ENCODE assay signal across 17 mouse cellular contexts in the genomic region with DNA sequence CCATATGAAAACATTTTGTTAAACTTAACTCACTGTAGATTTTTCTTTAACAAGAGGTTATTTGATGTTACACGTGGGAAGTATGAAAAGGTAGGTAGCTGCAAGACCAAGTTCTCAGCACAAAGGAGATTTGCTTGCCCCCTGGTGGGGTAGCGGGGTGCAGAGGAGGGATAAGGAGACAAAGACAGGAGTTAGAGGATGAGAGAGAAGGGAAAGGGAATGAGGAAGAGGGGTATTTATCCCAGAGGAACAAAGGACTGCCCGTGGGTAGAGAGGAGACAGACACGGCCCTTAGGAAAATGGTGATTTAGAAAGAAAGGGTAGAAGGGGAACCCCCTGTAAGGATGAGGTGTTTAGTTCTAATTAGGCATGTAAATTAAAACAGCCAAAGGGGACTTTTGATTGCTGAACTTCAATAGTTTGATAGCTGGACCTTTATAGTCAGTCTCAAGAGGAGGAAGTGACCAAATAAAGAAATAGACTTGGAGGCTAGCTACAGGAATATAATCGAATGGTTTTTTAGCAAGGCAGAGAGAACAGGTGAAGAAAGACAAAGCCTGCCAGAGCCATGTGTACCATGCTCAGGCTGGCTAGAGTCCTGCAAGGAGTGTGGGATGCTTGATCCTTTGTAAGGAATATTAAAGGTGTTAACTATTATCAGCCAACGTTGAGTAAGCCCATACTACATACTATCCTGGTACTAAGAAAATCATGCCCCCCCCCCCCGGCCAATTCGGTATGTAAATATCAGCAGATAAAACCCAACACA. TPM values are rescaled to one million over a fixed set of nuclear protein-coding genes. Genes with fewer than 3 reads are reported as not detected.
A peak's percentile ranks its signal among the peaks of the same experiment; 100 is the strongest.
DNase-seq lines count a peak whose midpoint lies in the region; ATAC-seq and TF ChIP-seq lines count a peak whose summit lies in the region.
"Had no signal": no experiment of that assay in that cellular context is flagged by ENCODE, and none has a peak within 500 bp of the region (broad histone marks: within the 10 kb centered on the region; RNA-seq: fewer than 3 reads in every experiment).

No protein-coding gene starts in this region.

- peak; percentile 25 for DNase-seq in brain, embryonic 14.5 days (ENCODE audit: low read depth)
- peak; percentile 6 for DNase-seq in forebrain, embryonic 14.5 days (ENCODE audit: low spot score)
- DNase-seq in hindbrain, postnatal 0 days (ENCODE audit: low spot score): no peak
- no peak for DNase-seq in MN1 (ENCODE audit: low spot score)
- DNase-seq in heart, postnatal 25 days (ENCODE audit: low spot score): no peak
- no peak for DNase-seq in cerebellum, postnatal 25 days
- DNase-seq: adrenal gland, adult 2 months; cerebellum, adult 9-11 months; kidney, adult 11 months; kidney, postnatal 36 days; thymus, postnatal 4 days had no signal

- peak overlapping the region; percentile 40 for H3K4me2 ChIP-seq in forebrain, embryonic 14.5 days (ENCODE audit: low read length)
- peak overlapping the region; percentile 23 for H3K4me2 ChIP-seq in hindbrain, postnatal 0 days (ENCODE audit: low read depth, low read length)
- H3K4me2 ChIP-seq in neural tube, embryonic 13.5 days: peak overlapping the region; percentile 36; the same call in 1 of the 2 replicates
- H3K4me2 ChIP-seq: embryonic facial prominence, embryonic 15.5 days had no signal

- TF ChIP-seq CTCF in brain, embryonic 14.5 days (IDR thresholded peaks at IDR 0.05; ENCODE audit: borderline replicate concordance, extremely low read depth, insufficient read depth, insufficient read length): peak; percentile 11; the same call in 1 of the 2 replicates
- TF ChIP-seq CTCF in hindbrain, postnatal 0 days (IDR thresholded peaks at IDR 0.05; ENCODE audit: low read depth): no peak

- WGBS in forebrain, embryonic 14.5 days: 5% methylated on average over 8 of the region's 8 CpGs
- WGBS in hindbrain, postnatal 0 days: 19% methylated on average over 8 of the region's 8 CpGs
- WGBS in neural tube, embryonic 13.5 days: 13% methylated on average over 8 of the region's 8 CpGs

- peaks cover 5% of the 10 kb centered on the region; the same call in 1 of the 2 replicates for H3K4me1 ChIP-seq in forebrain, embryonic 14.5 days (ENCODE audit: control insufficient read depth, insufficient read depth, low read length)
- H3K4me1 ChIP-seq in hindbrain, postnatal 0 days (ENCODE audit: insufficient read depth, low read length): no peaks in the 10 kb centered on the region
- H3K4me1 ChIP-seq in neural tube, embryonic 13.5 days (replicated peaks): no peaks in the 10 kb centered on the region
- H3K4me1 ChIP-seq: embryonic facial prominence, embryonic 15.5 days; heart, embryonic 13.5 days; megakaryocyte, embryonic 14.5 days had no signal

- TF ChIP-seq POLR2A in brain, embryonic 14.5 days (IDR thresholded peaks at IDR 0.05; ENCODE audit: borderline replicate concordance, extremely low read depth, insufficient read depth, insufficient read length, poor library complexity, severe bottlenecking): no peak

- H3K4me3 ChIP-seq in forebrain, embryonic 14.5 days (ENCODE audit: low read depth, low read length): peak overlapping the region; percentile 8; the same call in 1 of the 2 replicates
- no peak overlapping the region for H3K4me3 ChIP-seq in hindbrain, postnatal 0 days (ENCODE audit: low read length)
- no peak overlapping the region for H3K4me3 ChIP-seq in neural tube, embryonic 13.5 days
- H3K4me3 ChIP-seq: embryonic facial prominence, embryonic 15.5 days; heart, embryonic 13.5 days; megakaryocyte, embryonic 14.5 days had no signal

- intact Hi-C loops in heart, postnatal 25 days (cut with DNase I): no loop called here

- H3K27ac ChIP-seq in forebrain, embryonic 14.5 days (ENCODE audit: low read depth, low read length): no peak overlapping the region
- 0 out of 2 replicates have a peak overlapping the region, but pooled peaks have one; percentile 32 for H3K27ac ChIP-seq in hindbrain, postnatal 0 days
- no peak overlapping the region for H3K27ac ChIP-seq in neural tube, embryonic 13.5 days (replicated peaks)
- H3K27ac ChIP-seq: embryonic facial prominence, embryonic 15.5 days; heart, embryonic 13.5 days had no signal

- H3K27me3 ChIP-seq in forebrain, embryonic 14.5 days (replicated peaks; ENCODE audit: control insufficient read depth, insufficient read depth, low read length): no peaks in the 10 kb centered on the region
- H3K27me3 ChIP-seq in hindbrain, postnatal 0 days (ENCODE audit: insufficient read depth, low read length): no peaks in the 10 kb centered on the region
- H3K27me3 ChIP-seq in neural tube, embryonic 13.5 days: no peaks in the 10 kb centered on the region
- H3K27me3 ChIP-seq: embryonic facial prominence, embryonic 15.5 days; megakaryocyte, embryonic 14.5 days had no signal

- no peaks in the 10 kb centered on the region for H3K36me3 ChIP-seq in forebrain, embryonic 14.5 days (ENCODE audit: control insufficient read depth, insufficient read depth, low read length)
- H3K36me3 ChIP-seq in hindbrain, postnatal 0 days (ENCODE audit: insufficient read depth, low read length): no peaks in the 10 kb centered on the region
- no peaks in the 10 kb centered on the region for H3K36me3 ChIP-seq in neural tube, embryonic 13.5 days
- H3K36me3 ChIP-seq: embryonic facial prominence, embryonic 15.5 days; heart, embryonic 13.5 days had no signal

- peak overlapping the region; percentile 51; the same call in 1 of the 2 replicates for H3K9ac ChIP-seq in forebrain, embryonic 14.5 days (ENCODE audit: low read length)
- H3K9ac ChIP-seq in hindbrain, postnatal 0 days (replicated peaks; ENCODE audit: low read length): no peak overlapping the region
- H3K9ac ChIP-seq in neural tube, embryonic 13.5 days: no peak overlapping the region; the same call in 1 of the 2 replicates
- H3K9ac ChIP-seq: embryonic facial prominence, embryonic 15.5 days; heart, embryonic 13.5 days had no signal

- no peaks in the 10 kb centered on the region for H3K9me3 ChIP-seq in forebrain, embryonic 14.5 days (replicated peaks; ENCODE audit: control insufficient read depth, low read length)
- H3K9me3 ChIP-seq in hindbrain, postnatal 0 days (ENCODE audit: low read length): no peaks in the 10 kb centered on the region
- no peaks in the 10 kb centered on the region for H3K9me3 ChIP-seq in neural tube, embryonic 13.5 days
- H3K9me3 ChIP-seq: embryonic facial prominence, embryonic 15.5 days; heart, embryonic 13.5 days had no signal

- ATAC-seq in forebrain, embryonic 14.5 days: peak; percentile 49; the same call in 1 of the 2 replicates
- no peak for ATAC-seq in hindbrain, postnatal 0 days
- no peak; the same call in 1 of the 2 replicates for ATAC-seq in neural tube, embryonic 13.5 days (ENCODE audit: low read depth)

RNA-seq across cellular contexts. Expression of gene Cyp2b19, which starts 24.2 kb away (rescaled TPM):
- polyA plus RNA-seq in brain, embryonic 14.5 days (2012; rRNA removed): 0.04 and 0.05 TPM in 2 replicates
- polyA plus RNA-seq in forebrain, embryonic 14.5 days (2014; fragmentation: Nextera tagmentation; extraction: Ambion mirVana): 0.22 and 0.25 TPM in 2 replicates
- total RNA-seq in hindbrain, postnatal 0 days (2014; rRNA removed): not detected in 2 replicates
- polyA plus RNA-seq in hindbrain, postnatal 0 days (2015; fragmentation: Nextera tagmentation; extraction: Ambion mirVana): 0.23 and 0.71 TPM in 2 replicates
- polyA plus RNA-seq in neural tube, embryonic 13.5 days (2015; fragmentation: Nextera tagmentation; extraction: Ambion mirVana): 0.22 and 0.42 TPM in 2 replicates
- not detected for total RNA-seq in heart, postnatal 25 days (2021)
- total RNA-seq: adrenal gland, adult 2 months; liver, adult 2 months had no signal
- polyA plus RNA-seq: adrenal gland, adult 2 months; heart, embryonic 13.5 days; liver, adult 2 months; lung, embryonic 16.5 days had no signal

RNA-seq across cellular contexts. Expression of gene Cyp2g1, which starts 27.5 kb away (rescaled TPM):
- not detected in 2 replicates for polyA plus RNA-seq in brain, embryonic 14.5 days (2012; rRNA removed)
- polyA plus RNA-seq in forebrain, embryonic 14.5 days (2014; fragmentation: Nextera tagmentation; extraction: Ambion mirVana): not detected in 2 replicates
- not detected in 2 replicates for total RNA-seq in hindbrain, postnatal 0 days (2014; rRNA removed)
- 0.08 TPM in 1 of 2 replicates, not detected in the other for polyA plus RNA-seq in hindbrain, postnatal 0 days (2015; fragmentation: Nextera tagmentation; extraction: Ambion mirVana)
- not detected in 2 replicates for polyA plus RNA-seq in neural tube, embryonic 13.5 days (2015; fragmentation: Nextera tagmentation; extraction: Ambion mirVana)
- not detected for total RNA-seq in heart, postnatal 25 days (2021)
- total RNA-seq: adrenal gland, adult 2 months had no signal
- polyA plus RNA-seq: adrenal gland, adult 2 months; heart, embryonic 13.5 days; lung, embryonic 16.5 days had no signal

RNA-seq across cellular contexts. Expression of gene Cyp2a5, which starts 53.9 kb away (rescaled TPM):
- 0.42 and 1.1 TPM in 2 replicates for polyA plus RNA-seq in brain, embryonic 14.5 days (2012; rRNA removed)
- 0.15 and 0.37 TPM in 2 replicates for polyA plus RNA-seq in forebrain, embryonic 14.5 days (2014; fragmentation: Nextera tagmentation; extraction: Ambion mirVana)
- total RNA-seq in hindbrain, postnatal 0 days (2014; rRNA removed): 0.10 and 2.0 TPM in 2 replicates
- polyA plus RNA-seq in hindbrain, postnatal 0 days (2015; fragmentation: Nextera tagmentation; extraction: Ambion mirVana): 0.23 and 0.49 TPM in 2 replicates
- not detected in 2 replicates for polyA plus RNA-seq in neural tube, embryonic 13.5 days (2015; fragmentation: Nextera tagmentation; extraction: Ambion mirVana)
- not detected for total RNA-seq in heart, postnatal 25 days (2021)
- polyA plus RNA-seq: heart, embryonic 13.5 days; lung, embryonic 16.5 days had no signal

Comparison
In these comparisons a context has a peak if more than half of its experiments do, and no peak if none do; other contexts are left out.
1. DNase-seq: peak in brain, embryonic 14.5 days (single experiment) and forebrain, embryonic 14.5 days (single experiment); none in hindbrain, postnatal 0 days (single experiment), MN1 (single experiment), heart, postnatal 25 days (single experiment) and cerebellum, postnatal 25 days (0 of 2).
2. Peak in every context shown above with its lines, with median percentiles within 50 percentile points of each other: H3K4me2 ChIP-seq.